Mouse (Mus musculus) layer of hippocampus, postnatal 14 days (tissue): ENCODE measurements around the gene Hlf. TPM values are rescaled to one million over a fixed set of nuclear protein-coding genes. Genes with fewer than 3 reads are reported as not detected.

ENCODE experiments used
- DNase-seq, 2 experiments: peaks; one replicate each; pipeline ENCODE4 v3.0.0; 2021 to 2022; ENCODE audit warnings: low spot score in 2 of 2, mixed read lengths in 1 of 2
- total RNA-seq, 2 experiments: library from RNA; stranded (reverse); gene quantifications; 2 replicates each; pipeline ENCODE4 v1.2.3; 2021

Hlf gene
- total RNA-seq, 2 experiments from 2014 or later = 31.8 to 40.4 TPM

- no peak for DNase-seq
Measured at GRCm38 (mm10) chr11:90371470-90372100, 19.1 kb downstream of the Hlf start.

- no peak for DNase-seq
Measured at GRCm38 (mm10) chr11:90370789-90371291, 19.9 kb downstream of the Hlf start.

- no peak for DNase-seq
Measured at GRCm38 (mm10) chr11:90370367-90370766, 20.3 kb downstream of the Hlf start.

GRCm38 (mm10) chr11:90369605-90370004, 21.1 kb downstream of the Hlf start:
- DNase-seq = peak; percentile 81 to 95

- no peak for DNase-seq
Measured at GRCm38 (mm10) chr11:90369115-90369514, 21.6 kb downstream of the Hlf start.

- DNase-seq = no peak
Measured at GRCm38 (mm10) chr11:90367894-90368860, 22.5 kb downstream of the Hlf start.

GRCm38 (mm10) chr11:90364865-90365264, 25.8 kb downstream of the Hlf start:
- DNase-seq = no peak

GRCm38 (mm10) chr11:90363821-90364497, 26.7 kb downstream of the Hlf start:
- no peak for DNase-seq

- peak; percentile 48 to 55 for DNase-seq
Measured at GRCm38 (mm10) chr11:90363406-90363805, 27.3 kb downstream of the Hlf start.

- DNase-seq = no peak
Measured at GRCm38 (mm10) chr11:90360536-90360935, 30.2 kb downstream of the Hlf start.

GRCm38 (mm10) chr11:90358063-90358462, 32.6 kb downstream of the Hlf start:
- peak in 1 of 2 experiments; percentile 43 for DNase-seq

GRCm38 (mm10) chr11:90357371-90357770, 33.3 kb downstream of the Hlf start:
- DNase-seq = no peak

GRCm38 (mm10) chr11:90356495-90357304, 34.0 kb downstream of the Hlf start:
- DNase-seq = no peak

GRCm38 (mm10) chr11:90356036-90356435, 34.7 kb downstream of the Hlf start:
- DNase-seq = no peak

GRCm38 (mm10) chr11:90355270-90355681, 35.4 kb downstream of the Hlf start:
- DNase-seq = no peak

- DNase-seq = no peak
Measured at GRCm38 (mm10) chr11:90352696-90353095, 38.0 kb downstream of the Hlf start.

GRCm38 (mm10) chr11:90350153-90350512, 40.6 kb downstream of the Hlf start:
- no peak for DNase-seq

GRCm38 (mm10) chr11:90349486-90350152, 41.1 kb downstream of the Hlf start:
- DNase-seq = no peak

GRCm38 (mm10) chr11:90347667-90348459, 42.8 kb downstream of the Hlf start:
- no peak for DNase-seq
